ENCODE assay signal across 10 mouse cellular contexts in the genomic region with DNA sequence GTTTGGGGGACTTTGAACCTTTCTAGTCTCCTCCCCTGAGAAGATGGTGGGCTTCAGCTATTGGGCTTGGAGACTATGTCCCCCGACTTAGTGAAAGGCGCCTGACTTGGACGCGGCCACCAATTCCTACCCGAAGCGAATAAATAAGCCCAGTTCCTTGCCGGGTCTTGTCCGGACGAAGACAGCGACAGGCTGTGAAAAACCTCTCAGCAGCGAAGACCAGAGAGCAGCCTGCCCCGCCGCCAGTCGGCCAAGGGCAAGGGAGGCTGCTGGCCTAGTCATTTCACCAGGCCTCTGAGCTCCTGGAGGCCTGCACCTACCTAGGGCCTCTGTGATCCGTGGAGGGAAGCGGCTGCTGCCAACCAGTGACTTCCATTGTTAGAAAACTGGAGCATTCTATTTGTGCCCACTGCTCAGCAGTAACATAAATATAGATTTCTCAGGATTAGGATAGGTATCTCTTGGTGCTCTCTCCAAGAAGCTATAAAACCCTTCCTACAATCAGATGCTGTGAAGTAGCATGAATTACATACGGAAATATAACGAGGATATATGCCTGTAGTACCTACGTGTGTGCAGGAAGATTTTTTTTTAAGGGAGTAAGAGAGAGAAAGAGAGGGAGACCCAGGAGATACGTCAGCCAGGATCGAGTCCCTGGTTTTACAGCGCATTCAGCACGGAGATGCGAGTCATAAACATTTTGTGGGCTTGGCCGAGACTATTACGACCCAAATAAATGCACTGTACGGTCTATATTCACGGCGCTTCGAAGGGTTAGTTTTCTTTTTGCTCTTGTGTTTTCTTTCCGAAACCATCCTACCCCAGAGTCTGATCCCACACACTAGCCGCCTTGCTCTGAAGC. TPM values are rescaled to one million over a fixed set of nuclear protein-coding genes. Genes with fewer than 3 reads are reported as not detected.
DNase-seq lines count a peak whose midpoint lies in the region; ATAC-seq lines count a peak whose summit lies in the region.
"Had no signal": no experiment of that assay in that cellular context is flagged by ENCODE, and none has a peak within 500 bp of the region (broad histone marks: within the 10 kb centered on the region; RNA-seq: fewer than 3 reads in every experiment).

No protein-coding gene starts in this region.

- no peaks in the 10 kb centered on the region for H3K9me3 ChIP-seq in heart, embryonic 11.5 days (replicated peaks; ENCODE audit: control insufficient read depth, low read length)
- H3K9me3 ChIP-seq in heart, embryonic 10.5 days: no peaks in the 10 kb centered on the region

- DNase-seq in adrenal gland, postnatal 14 days: peak; percentile 57
- no peak for DNase-seq in adrenal gland, postnatal 36 days
- peak; percentile 62 for DNase-seq in urinary bladder, adult 2 months (ENCODE audit: low spot score)
- no peak for DNase-seq in urinary bladder, postnatal 4 days (ENCODE audit: low spot score in 2 of 2)
- no peak for DNase-seq in spleen, postnatal 36 days (ENCODE audit: low spot score in 2 of 2)
- DNase-seq in heart, embryonic 10.5 days (ENCODE audit: low spot score): no peak

- 0 out of 2 replicates have a peak, but pooled peaks have one; percentile 5 for ATAC-seq in megakaryocyte progenitor cell, adult 5-6 weeks (replicated peaks; ENCODE audit: poor library complexity)
- no peak for ATAC-seq in heart, embryonic 11.5 days (replicated peaks; ENCODE audit: insufficient number of reproducible peaks, low FRiP score, low TSS enrichment)
- ATAC-seq: Patski had no signal

- no peak overlapping the region for H3K4me2 ChIP-seq in heart, embryonic 11.5 days

- no peak overlapping the region for H3K9ac ChIP-seq in heart, embryonic 11.5 days (ENCODE audit: low read depth, low read length)

- peaks cover 100% of the 10 kb centered on the region for H3K27me3 ChIP-seq in heart, embryonic 11.5 days (ENCODE audit: control insufficient read depth, insufficient read depth, low read length)
- H3K27me3 ChIP-seq in heart, embryonic 10.5 days (ENCODE audit: insufficient read depth, poor library complexity, severe bottlenecking): peaks cover 100% of the 10 kb centered on the region
- H3K27me3 ChIP-seq: Patski had no signal

- no peak overlapping the region for H3K4me3 ChIP-seq in heart, embryonic 11.5 days (ENCODE audit: low read depth, low read length)
- no peak overlapping the region for H3K4me3 ChIP-seq in heart, embryonic 10.5 days

- H3K4me1 ChIP-seq in heart, embryonic 11.5 days (ENCODE audit: control insufficient read depth, insufficient read depth, low read length): 0 out of 2 replicates have a peak, but pooled peaks cover 4% of the 10 kb centered on the region
- peaks cover 26% of the 10 kb centered on the region for H3K4me1 ChIP-seq in heart, embryonic 10.5 days

- no peak overlapping the region for H3K27ac ChIP-seq in heart, embryonic 11.5 days (ENCODE audit: low read depth, low read length)
- H3K27ac ChIP-seq in heart, embryonic 10.5 days: no peak overlapping the region
- H3K27ac ChIP-seq: heart, adult 2 months had no signal

- no peaks in the 10 kb centered on the region for H3K36me3 ChIP-seq in heart, embryonic 11.5 days (ENCODE audit: control insufficient read depth, insufficient read depth, low read length)
- no peaks in the 10 kb centered on the region for H3K36me3 ChIP-seq in heart, embryonic 10.5 days

- 14% methylated on average over 32 of the region's 32 CpGs for WGBS in heart, embryonic 11.5 days (ENCODE audit: insufficient replicate concordance)
- 11% methylated on average over 32 of the region's 32 CpGs for WGBS in heart, embryonic 10.5 days

RNA-seq across cellular contexts. Expression of a gene that starts 1.4 kb away (rescaled TPM):
- 20.9 and 22.2 TPM in 2 replicates for total RNA-seq in adrenal gland, postnatal 14 days (2021)
- 10 to 100 TPM; 19.1 to 20.1 TPM for total RNA-seq in adrenal gland, postnatal 36 days (2021)
- polyA plus RNA-seq in urinary bladder, adult 2 months (2012; rRNA removed): 27.6 and 28.6 TPM in 2 replicates
- 11.4 and 15.7 TPM in 2 replicates for total RNA-seq in megakaryocyte progenitor cell, adult 5-6 weeks (2015)
- 5.5 and 8.2 TPM in 2 replicates for total RNA-seq in megakaryocyte progenitor cell, adult 5-6 weeks (2017)
- polyA plus RNA-seq in heart, embryonic 11.5 days (2014; fragmentation: Nextera tagmentation; extraction: Ambion mirVana): 0.49 TPM in 2 replicates
- 0.11 and 2.5 TPM in 2 replicates for polyA plus RNA-seq in heart, embryonic 10.5 days (2016; fragmentation: Nextera tagmentation; extraction: Ambion mirVana)

RNA-seq across cellular contexts. Expression of a gene that starts 7.1 kb away (rescaled TPM):
- total RNA-seq in adrenal gland, postnatal 14 days (2021): 1.3 and 1.4 TPM in 2 replicates
- 1 to 10 TPM; 1.5 to 2.8 TPM for total RNA-seq in adrenal gland, postnatal 36 days (2021)
- 0.88 and 1.2 TPM in 2 replicates for polyA plus RNA-seq in urinary bladder, adult 2 months (2012; rRNA removed)
- not detected in 2 replicates for total RNA-seq in megakaryocyte progenitor cell, adult 5-6 weeks (2015)
- 0.84 TPM in 1 of 2 replicates, not detected in the other for total RNA-seq in megakaryocyte progenitor cell, adult 5-6 weeks (2017)
- polyA plus RNA-seq in heart, embryonic 11.5 days (2014; fragmentation: Nextera tagmentation; extraction: Ambion mirVana): not detected in 2 replicates
- not detected in 2 replicates for polyA plus RNA-seq in heart, embryonic 10.5 days (2016; fragmentation: Nextera tagmentation; extraction: Ambion mirVana)
- total RNA-seq: heart, adult 2 months had no signal
- polyA plus RNA-seq: heart, adult 2 months had no signal

RNA-seq across cellular contexts. Expression of a gene that starts 7.1 kb away (rescaled TPM):
- total RNA-seq in adrenal gland, postnatal 14 days (2021): 6.9 and 10.5 TPM in 2 replicates
- 1 to 10 TPM; 3.7 TPM for total RNA-seq in adrenal gland, postnatal 36 days (2021)
- polyA plus RNA-seq in urinary bladder, adult 2 months (2012; rRNA removed): 3.7 and 6.0 TPM in 2 replicates
- 0.59 and 2.1 TPM in 2 replicates for total RNA-seq in megakaryocyte progenitor cell, adult 5-6 weeks (2015)
- 0.37 and 0.42 TPM in 2 replicates for total RNA-seq in megakaryocyte progenitor cell, adult 5-6 weeks (2017)
- 1.5 and 2.2 TPM in 2 replicates for polyA plus RNA-seq in heart, embryonic 11.5 days (2014; fragmentation: Nextera tagmentation; extraction: Ambion mirVana)
- polyA plus RNA-seq in heart, embryonic 10.5 days (2016; fragmentation: Nextera tagmentation; extraction: Ambion mirVana): 0.57 and 3.7 TPM in 2 replicates

RNA-seq across cellular contexts. Expression of a gene that starts 10.7 kb away (rescaled TPM):
- 1.8 and 3.5 TPM in 2 replicates for total RNA-seq in adrenal gland, postnatal 14 days (2021)
- 1 to 10 TPM in 1 of 2 experiments, under 1 TPM in 1; 0.56 to 1.3 TPM for total RNA-seq in adrenal gland, postnatal 36 days (2021)
- polyA plus RNA-seq in urinary bladder, adult 2 months (2012; rRNA removed): 48.1 and 60.0 TPM in 2 replicates
- 8.1 and 10.7 TPM in 2 replicates for total RNA-seq in megakaryocyte progenitor cell, adult 5-6 weeks (2015)
- total RNA-seq in megakaryocyte progenitor cell, adult 5-6 weeks (2017): 23.4 and 24.9 TPM in 2 replicates
- polyA plus RNA-seq in heart, embryonic 11.5 days (2014; fragmentation: Nextera tagmentation; extraction: Ambion mirVana): 0.13 and 0.29 TPM in 2 replicates
- polyA plus RNA-seq in heart, embryonic 10.5 days (2016; fragmentation: Nextera tagmentation; extraction: Ambion mirVana): 0.37 and 5.6 TPM in 2 replicates
- total RNA-seq: heart, adult 2 months had no signal

RNA-seq across cellular contexts. Expression of a gene that starts 11.7 kb away (rescaled TPM):
- total RNA-seq in adrenal gland, postnatal 14 days (2021): 3.7 and 5.9 TPM in 2 replicates
- 1 to 10 TPM; 2.5 to 4.6 TPM for total RNA-seq in adrenal gland, postnatal 36 days (2021)
- polyA plus RNA-seq in urinary bladder, adult 2 months (2012; rRNA removed): 1.7 and 3.4 TPM in 2 replicates
- 0.22 TPM in 1 of 2 replicates, not detected in the other for total RNA-seq in megakaryocyte progenitor cell, adult 5-6 weeks (2015)
- not detected in 2 replicates for total RNA-seq in megakaryocyte progenitor cell, adult 5-6 weeks (2017)
- polyA plus RNA-seq in heart, embryonic 11.5 days (2014; fragmentation: Nextera tagmentation; extraction: Ambion mirVana): not detected in 2 replicates
- polyA plus RNA-seq in heart, embryonic 10.5 days (2016; fragmentation: Nextera tagmentation; extraction: Ambion mirVana): 0.30 TPM in 1 of 2 replicates, not detected in the other
- total RNA-seq: heart, adult 2 months had no signal
- polyA plus RNA-seq: heart, adult 2 months had no signal

Comparison
In these comparisons a context has a peak if more than half of its experiments do, and no peak if none do; other contexts are left out.
1. DNase-seq: peak in adrenal gland, postnatal 14 days (single experiment) and urinary bladder, adult 2 months (single experiment); none in adrenal gland, postnatal 36 days (0 of 2), urinary bladder, postnatal 4 days (0 of 2), spleen, postnatal 36 days (0 of 2) and heart, embryonic 10.5 days (single experiment).